Mouse (Mus musculus) MEL (cell line): ENCODE measurements around the gene Akain1. TPM values are rescaled to one million over a fixed set of nuclear protein-coding genes. Genes with fewer than 3 reads are reported as not detected.

ENCODE experiments used
- DNase-seq: peaks from one replicate; pipeline ENCODE4 v3.0.0; 2011; ENCODE audit warnings: low read depth, low spot score
- H3K27ac ChIP-seq: 2 replicates; pipeline ENCODE4 v1.5.1; 2012; ENCODE audit warnings: low read depth, mild to moderate bottlenecking, control low read depth, low read length, moderate library complexity; ENCODE audit not compliant: control insufficient read depth
- H3K27me3 ChIP-seq, 2 experiments: fragments of 150-350 bp in 1 of 2; sonication (generic) in 1 of 2; 2 replicates each; pipeline ENCODE4 v1.6.1; 2012; ENCODE audit warnings: low read length in 2 of 2, mild to moderate bottlenecking in 2 of 2, improper control_type of control experiment in 1 of 2, moderate library complexity in 1 of 2; ENCODE audit not compliant: insufficient read depth in 2 of 2, control insufficient read depth in 1 of 2
- H3K36me3 ChIP-seq, 2 experiments: 2 replicates each; pipeline ENCODE4 v1.6.1; 2012 to 2014; ENCODE audit warnings: low read length in 2 of 2, improper control_type of control experiment in 1 of 2, inconsistent platforms in 1 of 2, mild to moderate bottlenecking in 1 of 2; ENCODE audit not compliant: insufficient read depth in 2 of 2, control insufficient read depth in 1 of 2
- H3K4me1 ChIP-seq, 2 experiments: fragments of 150-350 bp in 1 of 2; sonication (generic) in 1 of 2; 2 replicates each; pipeline ENCODE4 v1.6.1; 2012; ENCODE audit warnings: low read length in 2 of 2, improper control_type of control experiment in 1 of 2, mild to moderate bottlenecking in 1 of 2; ENCODE audit not compliant: insufficient read depth in 2 of 2, control insufficient read depth in 1 of 2
- H3K4me3 ChIP-seq, 2 experiments: fragments of 150-350 bp in 1 of 2; sonication (generic) in 1 of 2; 2 replicates each; pipeline ENCODE4 v1.5.1; 2012; ENCODE audit warnings: low read depth in 2 of 2, low read length in 2 of 2, mild to moderate bottlenecking in 2 of 2, moderate library complexity in 2 of 2, control low read depth in 1 of 2, improper control_type of control experiment in 1 of 2; ENCODE audit not compliant: control insufficient read depth in 1 of 2, insufficient read depth in 1 of 2
- H3K79me2 ChIP-seq: 2 replicates; pipeline ENCODE4 v1.6.1; 2012; ENCODE audit warnings: mild to moderate bottlenecking, low read length, moderate library complexity; ENCODE audit not compliant: control insufficient read depth, poor library complexity, insufficient read depth
- H3K9ac ChIP-seq: 2 replicates; pipeline ENCODE4 v1.6.1; 2012; ENCODE audit warnings: low read depth, mild to moderate bottlenecking, control low read depth, low read length, moderate library complexity; ENCODE audit not compliant: control insufficient read depth, poor library complexity, severe bottlenecking
- H3K9me3 ChIP-seq: fragments of 150-350 bp; sonication (generic); replicated peaks from 2 replicates; pipeline ENCODE4 v1.6.1; 2012; ENCODE audit warnings: mild to moderate bottlenecking, low read length, improper control_type of control experiment, moderate library complexity; ENCODE audit not compliant: insufficient read depth
- CHD1 ChIP-seq: IDR thresholded peaks from 2 replicates; pipeline ENCODE4 v1.6.1; 2012; ENCODE audit warnings: low read depth, mild to moderate bottlenecking, inconsistent platforms, low read length, improper control_type of control experiment
- CHD2 ChIP-seq: IDR thresholded peaks from 2 replicates; pipeline ENCODE4 v1.6.1; 2011; ENCODE audit warnings: low read length, improper control_type of control experiment
- CTCF ChIP-seq, 3 experiments: IDR thresholded peaks in 2 of 3; conservative IDR thresholded peaks in 1 of 3; 2 replicates each; pipeline ENCODE4 v1.5.1; 2011 to 2012; ENCODE audit warnings: low read length in 3 of 3, low read depth in 2 of 3, mild to moderate bottlenecking in 2 of 3, improper control_type of control experiment in 1 of 3, inconsistent platforms in 1 of 3, mixed read lengths in 1 of 3, moderate library complexity in 1 of 3; ENCODE audit not compliant: control insufficient read depth in 1 of 3, insufficient read depth in 1 of 3, poor library complexity in 1 of 3, severe bottlenecking in 1 of 3
- E2F4 ChIP-seq: IDR thresholded peaks from 2 replicates; pipeline ENCODE4 v1.6.1; 2011; ENCODE audit warnings: low read depth, low read length, improper control_type of control experiment, borderline replicate concordance
- ELF1 ChIP-seq: IDR thresholded peaks from 2 replicates; pipeline ENCODE4 v1.6.1; 2014; ENCODE audit warnings: low read depth, mild to moderate bottlenecking, inconsistent platforms, low read length, improper control_type of control experiment, moderate library complexity
- EP300 ChIP-seq, 2 experiments: IDR thresholded peaks; 2 replicates each; pipeline ENCODE4 v1.6.1; 2011; ENCODE audit warnings: improper control_type of control experiment in 2 of 2, low read length in 2 of 2, low read depth in 1 of 2, mild to moderate bottlenecking in 1 of 2
- ETS1 ChIP-seq: IDR thresholded peaks from 2 replicates; pipeline ENCODE4 v1.6.1; 2012; ENCODE audit warnings: low read depth, mild to moderate bottlenecking, inconsistent platforms, low read length, improper control_type of control experiment, moderate library complexity
- GABPA ChIP-seq: IDR thresholded peaks from 2 replicates; pipeline ENCODE4 v1.6.1; 2012; ENCODE audit warnings: low read depth, mild to moderate bottlenecking, inconsistent platforms, low read length, improper control_type of control experiment, moderate library complexity
- GATA1 ChIP-seq: IDR thresholded peaks from 2 replicates; pipeline ENCODE4 v1.6.1; 2011; ENCODE audit warnings: low read depth, low read length, improper control_type of control experiment
- HCFC1 ChIP-seq: IDR thresholded peaks from 2 replicates; pipeline ENCODE4 v1.6.1; 2012; ENCODE audit warnings: low read depth, mild to moderate bottlenecking, inconsistent platforms, low read length, improper control_type of control experiment, moderate library complexity
- JUND ChIP-seq: IDR thresholded peaks from 2 replicates; pipeline ENCODE4 v1.6.1; 2011; ENCODE audit warnings: low read depth, mild to moderate bottlenecking, improper control_type of control experiment, low read length
- KAT2A ChIP-seq: conservative IDR thresholded peaks from 2 replicates; pipeline ENCODE4 v1.6.1; 2012; ENCODE audit warnings: low read depth, low read length, improper control_type of control experiment, inconsistent platforms
- MAFK ChIP-seq: IDR thresholded peaks from 2 replicates; pipeline ENCODE4 v1.6.1; 2011; ENCODE audit warnings: low read depth, mild to moderate bottlenecking, low read length, improper control_type of control experiment, borderline replicate concordance
- MAX ChIP-seq: IDR thresholded peaks from 2 replicates; pipeline ENCODE4 v1.6.1; 2011; ENCODE audit warnings: low read length, improper control_type of control experiment
- MAZ ChIP-seq: IDR thresholded peaks from 2 replicates; pipeline ENCODE4 v1.6.1; 2012; ENCODE audit warnings: low read depth, mild to moderate bottlenecking, inconsistent platforms, low read length, improper control_type of control experiment
- MEF2A ChIP-seq: IDR thresholded peaks from 2 replicates; pipeline ENCODE4 v1.6.1; 2014; ENCODE audit warnings: low read depth, mild to moderate bottlenecking, inconsistent platforms, low read length, improper control_type of control experiment; ENCODE audit not compliant: poor library complexity, insufficient replicate concordance, severe bottlenecking; ENCODE audit errors: extremely low read depth
- MXI1 ChIP-seq: IDR thresholded peaks from 2 replicates; pipeline ENCODE4 v1.6.1; 2011; ENCODE audit warnings: mild to moderate bottlenecking, low read depth, low read length, improper control_type of control experiment
- MYB ChIP-seq: IDR thresholded peaks from 2 replicates; pipeline ENCODE4 v1.6.1; 2011; ENCODE audit warnings: mild to moderate bottlenecking, low read depth, low read length, improper control_type of control experiment
- MYC ChIP-seq: IDR thresholded peaks from 2 replicates; pipeline ENCODE4 v1.6.1; 2011; ENCODE audit warnings: low read depth, mild to moderate bottlenecking, low read length, improper control_type of control experiment, moderate library complexity
- NELFE ChIP-seq: IDR thresholded peaks from 2 replicates; pipeline ENCODE4 v1.6.1; 2011; ENCODE audit warnings: low read depth, low read length, improper control_type of control experiment
- NRF1 ChIP-seq: IDR thresholded peaks from 2 replicates; pipeline ENCODE4 v1.6.1; 2014; ENCODE audit warnings: low read depth, mild to moderate bottlenecking, inconsistent platforms, low read length, improper control_type of control experiment, moderate library complexity; ENCODE audit not compliant: poor library complexity, insufficient read depth, severe bottlenecking
- POLR2AphosphoS2 ChIP-seq: IDR thresholded peaks from 2 replicates; pipeline ENCODE4 v1.6.1; 2011; ENCODE audit warnings: low read length, improper control_type of control experiment
- POLR2AphosphoS5 ChIP-seq: IDR thresholded peaks from 2 replicates; pipeline ENCODE4 v1.6.1; 2012; ENCODE audit warnings: low read depth, borderline replicate concordance, mild to moderate bottlenecking, inconsistent platforms, low read length, moderate library complexity, mixed read lengths
- RAD21 ChIP-seq: IDR thresholded peaks from 2 replicates; pipeline ENCODE4 v1.6.1; 2011; ENCODE audit warnings: mild to moderate bottlenecking, low read depth, low read length, improper control_type of control experiment
- RCOR1 ChIP-seq: IDR thresholded peaks from 2 replicates; pipeline ENCODE4 v1.6.1; 2012; ENCODE audit warnings: low read depth, mild to moderate bottlenecking, inconsistent platforms, low read length, improper control_type of control experiment
- SIN3A ChIP-seq: IDR thresholded peaks from 2 replicates; pipeline ENCODE4 v1.6.1; 2012; ENCODE audit warnings: low read length, improper control_type of control experiment, inconsistent platforms
- SMC3 ChIP-seq: IDR thresholded peaks from 2 replicates; pipeline ENCODE4 v1.6.1; 2011; ENCODE audit warnings: low read depth, low read length, improper control_type of control experiment
- TAL1 ChIP-seq: IDR thresholded peaks from 2 replicates; pipeline ENCODE4 v1.6.1; 2012; ENCODE audit warnings: mild to moderate bottlenecking, inconsistent platforms, low read length, moderate library complexity, mixed read lengths
- TCF12 ChIP-seq: IDR thresholded peaks from 2 replicates; pipeline ENCODE4 v1.6.1; 2014; ENCODE audit warnings: low read depth, mild to moderate bottlenecking, inconsistent platforms, low read length, improper control_type of control experiment, moderate library complexity
- UBTF ChIP-seq: IDR thresholded peaks from 2 replicates; pipeline ENCODE4 v1.6.1; 2012; ENCODE audit warnings: low read depth, mild to moderate bottlenecking, inconsistent platforms, low read length, improper control_type of control experiment, moderate library complexity, borderline replicate concordance; ENCODE audit not compliant: insufficient read depth
- USF1 ChIP-seq: IDR thresholded peaks from 2 replicates; pipeline ENCODE4 v1.6.1; 2014; ENCODE audit warnings: low read depth, mild to moderate bottlenecking, inconsistent platforms, low read length, improper control_type of control experiment, moderate library complexity
- USF2 ChIP-seq, 2 experiments: IDR thresholded peaks; 2 replicates each; pipeline ENCODE4 v1.6.1; 2011 to 2012; ENCODE audit warnings: improper control_type of control experiment in 2 of 2, low read length in 2 of 2, borderline replicate concordance in 1 of 2, inconsistent platforms in 1 of 2, low read depth in 1 of 2, mild to moderate bottlenecking in 1 of 2; ENCODE audit not compliant: insufficient read depth in 1 of 2
- ZC3H11A ChIP-seq: IDR thresholded peaks from 2 replicates; pipeline ENCODE4 v1.6.1; 2012; ENCODE audit warnings: low read depth, mild to moderate bottlenecking, inconsistent platforms, low read length, improper control_type of control experiment
- ZKSCAN1 ChIP-seq: IDR thresholded peaks from 2 replicates; pipeline ENCODE4 v1.6.1; 2012; ENCODE audit warnings: low read depth, mild to moderate bottlenecking, inconsistent platforms, low read length, improper control_type of control experiment, moderate library complexity
- ZMIZ1 ChIP-seq: IDR thresholded peaks from 2 replicates; pipeline ENCODE4 v1.6.1; 2012; ENCODE audit warnings: low read depth, mild to moderate bottlenecking, inconsistent platforms, low read length, improper control_type of control experiment, moderate library complexity
- ZNF384 ChIP-seq: IDR thresholded peaks from 2 replicates; pipeline ENCODE4 v1.6.1; 2012; ENCODE audit warnings: low read depth, mild to moderate bottlenecking, inconsistent platforms, low read length, improper control_type of control experiment
- polyA plus RNA-seq, 2 experiments: library from polyadenylated mRNA; stranded (reverse) in 1 of 2; unstranded in 1 of 2; fragments of >175 nt in 1 of 2; fragments of >200 nt in 1 of 2; gene quantifications; 2 replicates each; pipeline versions ENCODE4 v1.2.1 to v1.2.4; 2012; ENCODE audit warnings: low replicate concordance in 2 of 2, low read depth in 1 of 2; ENCODE audit not compliant: insufficient read length in 2 of 2, insufficient read depth in 1 of 2, missing spikeins in 1 of 2
- total RNA-seq: library from RNA; depleted of rRNA; stranded (reverse); fragments of 300-350 nt; gene quantifications from 2 replicates; pipeline ENCODE4 v1.2.3, GENCODE M21; 2012

The Akain1 gene
- total and polyA plus RNA-seq, 3 experiments: not detected

DNA sequence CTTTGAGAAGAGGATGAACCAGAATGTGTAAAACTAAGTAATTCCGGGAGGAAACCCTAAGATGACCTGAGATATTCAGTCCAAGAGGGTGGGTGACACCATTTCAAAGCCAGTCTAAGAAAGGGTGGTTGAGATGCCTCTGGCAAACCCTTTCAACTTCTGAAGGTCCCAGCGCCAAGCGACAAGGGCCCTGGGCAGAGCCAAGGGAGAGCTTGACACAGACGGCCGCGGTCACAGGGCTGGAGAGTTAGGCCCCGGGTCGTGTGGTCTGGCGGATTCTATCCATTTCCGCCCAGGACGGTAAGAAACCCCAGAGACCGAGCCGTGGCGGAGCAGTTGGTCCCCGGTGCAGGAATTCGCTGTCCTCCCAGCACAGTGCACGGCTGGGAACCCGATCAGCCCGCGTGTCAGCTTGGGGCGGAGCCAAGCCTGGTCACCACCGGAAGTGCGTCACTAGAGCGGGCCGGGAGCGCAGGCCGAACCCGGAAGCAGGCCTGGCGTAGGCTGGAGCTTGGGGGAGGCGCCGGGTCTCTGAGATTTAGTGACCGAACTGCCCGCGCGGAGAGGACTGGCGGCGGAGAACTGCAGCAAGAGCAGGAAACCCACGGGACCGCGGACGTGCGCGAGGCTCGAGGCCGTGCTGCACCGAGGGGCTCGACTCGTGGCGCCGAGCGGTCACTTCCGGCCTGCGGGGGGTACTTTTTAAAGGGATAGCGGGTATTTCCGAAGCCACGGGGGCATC, 22.0 kb upstream of the Akain1 start:
- peak; percentile 95 for DNase-seq
- Histone ChIP-seq H3K27me3 (no peaks in the 10 kb centered on the region), H3K4me1 (peaks cover 2 to 4% of the 10 kb centered on the region in 2 experiments; a peak in 1 of 4 replicates), H3K9me3 (no peaks in the 10 kb centered on the region), H3K9ac (peak overlapping the region; percentile 94), H3K27ac (peak overlapping the region; percentile 90), H3K4me3 (peak overlapping the region; percentile 87 to 90), H3K36me3 (peaks cover 0 to 16% of the 10 kb centered on the region in 2 experiments; a peak in 2 of 4 replicates), H3K79me2 (peaks cover 18% of the 10 kb centered on the region)
- TF ChIP-seq POLR2AphosphoS2: peak; percentile 95
- no peak for TF ChIP-seq MAZ
- TF ChIP-seq USF1: 0 out of 2 replicates have a peak, but pooled peaks have one; percentile 25
- no peak for TF ChIP-seq SMC3
- TF ChIP-seq MYB: no peak
- no peak for TF ChIP-seq ZKSCAN1
- TF ChIP-seq TCF12: peak; percentile 70
- peak; percentile 94 for TF ChIP-seq MXI1
- TF ChIP-seq MAFK: no peak
- no peak for TF ChIP-seq GATA1
- TF ChIP-seq E2F4: no peak
- TF ChIP-seq ETS1: no peak; the same call in 1 of the 2 replicates
- TF ChIP-seq GABPA: no peak
- peak; percentile 94 for TF ChIP-seq MAX
- no peak for TF ChIP-seq CHD1
- TF ChIP-seq HCFC1: peak; percentile 91
- TF ChIP-seq KAT2A: peak; percentile 71
- no peak for TF ChIP-seq NRF1
- TF ChIP-seq UBTF: no peak
- TF ChIP-seq MEF2A: no peak
- no peak for TF ChIP-seq RAD21
- TF ChIP-seq RCOR1: no peak
- peak; percentile 79 for TF ChIP-seq SIN3A
- peak; percentile 96 for TF ChIP-seq NELFE
- no peak for TF ChIP-seq ZC3H11A
- no peak for TF ChIP-seq USF2 (IDR thresholded peaks at IDR 0.05; ENCODE audit: borderline replicate concordance in 1 of 2, insufficient read depth in 1 of 2, low read depth in 1 of 2, low read length in 2 of 2)
- peak in 1 of 2 experiments; percentile 30; a peak in 1 of 4 replicates for TF ChIP-seq EP300 (IDR thresholded peaks at IDR 0.05; ENCODE audit: low read depth in 1 of 2, low read length in 2 of 2)
- no peak for TF ChIP-seq JUND
- TF ChIP-seq ZMIZ1: peak; percentile 95
- peak; percentile 98 for TF ChIP-seq ELF1
- peak; percentile 87 for TF ChIP-seq MYC
- peak; percentile 20; the same call in 1 of the 2 replicates for TF ChIP-seq ZNF384
- TF ChIP-seq CTCF (IDR thresholded peaks at IDR 0.05 in 2 of 3, conservative IDR thresholded peaks at IDR 0.05 in 1 of 3; ENCODE audit: control insufficient read depth in 1 of 3, insufficient read depth in 1 of 3, low read depth in 2 of 3, low read length in 3 of 3, poor library complexity in 1 of 3, severe bottlenecking in 1 of 3): no peak
- TF ChIP-seq POLR2AphosphoS5: no peak
- no peak for TF ChIP-seq TAL1
- no peak for TF ChIP-seq CHD2
